Mouse (Mus musculus) lung, postnatal 10 days (tissue): ENCODE results near the gene Mrps10.

Source experiments
- DNase-seq: peaks from one replicate; pipeline ENCODE4 v3.0.0; 2021

Gene Mrps10

DNA sequence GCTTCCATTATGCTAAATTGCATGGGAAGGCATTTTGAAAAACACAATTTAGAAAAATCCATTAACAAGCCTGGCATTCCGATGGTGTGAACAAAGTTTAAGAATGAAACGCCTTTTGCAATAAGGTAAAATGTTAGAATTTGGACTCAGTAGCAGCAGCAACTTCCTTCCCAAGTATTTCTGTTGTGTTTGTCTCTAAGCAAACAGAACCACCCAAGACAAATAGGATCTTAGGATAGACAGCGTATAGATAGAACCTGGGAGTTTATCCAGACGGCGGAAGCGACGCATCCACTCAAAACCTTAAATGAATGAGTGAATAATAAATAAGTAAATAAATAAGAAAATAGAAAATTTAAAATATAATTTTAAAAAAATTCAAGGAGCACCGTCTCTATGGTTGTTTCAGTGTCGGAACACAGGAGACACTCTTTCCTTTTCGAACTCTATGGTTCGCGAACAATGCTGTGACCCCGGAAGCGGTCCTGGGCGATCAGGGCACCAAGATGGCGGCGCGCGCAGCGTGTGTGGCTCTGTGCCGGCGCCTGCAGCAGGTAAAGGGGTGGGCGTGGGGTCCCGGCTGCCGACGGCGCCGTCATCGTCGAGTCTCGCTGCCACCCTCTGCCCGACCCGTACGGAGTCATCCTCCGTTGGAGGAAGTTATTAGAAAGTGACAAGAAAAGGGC lies at the start of gene Mrps10:
TSS of gene Mrps10 (plus strand) at position 487 of the 686 bp plus-strand sequence.
- peak; percentile 93 for DNase-seq

GRCm38 (mm10) chr17:47318972-47319625 lies 49.6 kb upstream of the Mrps10 start:
- DNase-seq, result no peak

GRCm38 (mm10) chr17:47319761-47320160 lies 48.9 kb upstream of the Mrps10 start:
- DNase-seq, result no peak

DNA sequence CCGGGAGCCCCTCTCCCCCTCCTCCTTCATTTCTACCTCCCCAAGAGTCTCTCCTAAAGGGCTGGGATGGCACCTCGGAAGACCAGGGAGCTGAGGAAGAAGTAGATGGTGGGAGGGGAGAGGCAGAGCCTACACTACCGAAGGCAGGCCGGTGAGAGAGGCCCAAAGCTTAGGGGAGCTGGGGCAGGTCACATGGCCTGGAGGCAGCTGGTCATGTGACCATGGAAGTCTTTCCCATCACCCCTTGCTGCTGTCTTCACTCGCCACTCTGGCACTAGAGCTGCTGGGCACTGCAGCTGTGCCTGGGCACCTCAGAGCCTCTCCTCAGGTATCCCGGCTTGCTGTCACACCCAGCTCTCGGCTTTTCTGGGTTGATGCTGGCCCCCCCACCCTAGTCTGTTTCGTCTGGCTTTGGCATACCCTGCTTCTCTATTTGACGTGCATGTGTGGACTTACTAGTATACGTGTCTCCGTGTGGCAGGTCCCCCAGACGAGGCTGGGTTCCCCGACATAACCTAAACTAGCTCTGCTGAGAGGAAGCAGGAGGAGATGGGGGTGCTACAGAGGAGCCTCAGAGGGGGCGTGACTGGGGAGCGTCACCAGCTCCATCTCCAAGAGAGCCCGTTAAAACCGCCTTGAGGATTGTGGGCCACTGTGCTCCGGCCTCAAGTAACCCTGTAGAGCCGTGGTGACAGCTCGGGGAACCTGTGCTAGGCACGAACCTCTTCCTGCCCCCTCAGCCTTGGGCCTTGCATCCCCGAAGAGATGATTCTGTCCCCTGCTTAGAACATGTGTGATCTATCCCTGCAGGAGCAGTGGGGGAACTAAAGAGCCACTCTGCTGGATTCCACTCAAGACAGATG lies 46.3 kb upstream of the Mrps10 start:
- no peak for DNase-seq

GRCm38 (mm10) chr17:47322991-47323295 lies 45.7 kb upstream of the Mrps10 start:
- no peak for DNase-seq

DNA sequence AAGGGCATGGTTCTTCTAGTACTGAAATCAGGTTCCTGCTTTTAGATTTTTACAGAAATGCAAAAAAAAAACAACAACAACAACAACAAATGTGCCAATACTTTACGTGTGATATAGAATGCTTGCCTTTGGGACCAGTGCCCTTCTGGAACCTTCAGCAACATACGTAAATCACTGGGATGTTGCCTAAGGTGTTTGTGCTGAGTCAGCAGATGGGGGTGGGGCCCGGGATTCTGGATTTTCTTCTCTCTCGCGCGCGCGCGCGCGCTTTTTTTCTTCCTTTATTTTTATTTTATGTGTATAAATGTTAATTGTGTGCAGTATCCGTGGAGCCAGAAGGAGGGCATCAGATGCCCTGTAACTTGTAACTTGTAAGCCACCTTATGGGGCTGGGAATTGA lies 41.1 kb upstream of the Mrps10 start:
- DNase-seq, result no peak

GRCm38 (mm10) chr17:47327969-47328368 lies 40.7 kb upstream of the Mrps10 start:
- DNase-seq, result no peak

DNA sequence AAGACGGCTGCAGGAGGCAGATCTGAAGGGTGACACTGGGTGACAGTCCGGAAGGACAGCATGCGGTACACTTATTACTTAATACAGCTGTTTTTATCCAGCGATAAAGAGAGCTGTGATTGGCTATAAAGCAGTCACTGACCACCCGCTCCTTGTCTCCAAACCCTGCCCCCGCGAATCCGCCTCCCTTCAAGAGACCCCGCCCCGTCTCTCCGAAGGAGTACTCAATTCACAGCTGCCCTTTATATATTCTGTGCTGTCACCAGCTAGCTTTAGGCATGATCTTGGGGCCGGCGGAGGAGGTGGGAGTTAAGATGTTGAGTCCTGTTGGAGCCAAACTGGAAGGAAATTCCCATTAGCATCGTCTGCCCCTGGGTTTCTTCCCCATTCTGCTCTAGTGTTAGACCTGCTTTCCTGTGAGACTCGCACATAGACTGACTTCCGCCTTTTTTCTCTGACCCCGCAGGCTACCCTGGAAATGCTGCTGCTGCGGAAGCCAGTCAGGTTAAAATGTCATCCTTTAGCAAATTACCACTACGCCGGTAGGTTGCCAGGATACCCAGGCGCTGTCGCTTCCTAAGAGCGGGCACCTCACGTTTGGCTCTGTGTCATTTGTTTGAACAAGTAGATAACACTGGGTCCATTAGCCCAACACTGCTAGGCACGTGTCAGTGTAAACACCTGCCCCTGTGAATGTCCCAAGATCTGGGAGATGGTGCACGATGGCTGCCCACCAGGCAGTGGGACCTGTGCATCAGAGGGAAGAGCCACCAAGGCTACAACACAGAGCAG lies 39.9 kb upstream of the Mrps10 start:
- DNase-seq, result no peak

- DNase-seq, result no peak
Measured at GRCm38 (mm10) chr17:47330616-47331015, 38.1 kb upstream of the Mrps10 start.

DNA sequence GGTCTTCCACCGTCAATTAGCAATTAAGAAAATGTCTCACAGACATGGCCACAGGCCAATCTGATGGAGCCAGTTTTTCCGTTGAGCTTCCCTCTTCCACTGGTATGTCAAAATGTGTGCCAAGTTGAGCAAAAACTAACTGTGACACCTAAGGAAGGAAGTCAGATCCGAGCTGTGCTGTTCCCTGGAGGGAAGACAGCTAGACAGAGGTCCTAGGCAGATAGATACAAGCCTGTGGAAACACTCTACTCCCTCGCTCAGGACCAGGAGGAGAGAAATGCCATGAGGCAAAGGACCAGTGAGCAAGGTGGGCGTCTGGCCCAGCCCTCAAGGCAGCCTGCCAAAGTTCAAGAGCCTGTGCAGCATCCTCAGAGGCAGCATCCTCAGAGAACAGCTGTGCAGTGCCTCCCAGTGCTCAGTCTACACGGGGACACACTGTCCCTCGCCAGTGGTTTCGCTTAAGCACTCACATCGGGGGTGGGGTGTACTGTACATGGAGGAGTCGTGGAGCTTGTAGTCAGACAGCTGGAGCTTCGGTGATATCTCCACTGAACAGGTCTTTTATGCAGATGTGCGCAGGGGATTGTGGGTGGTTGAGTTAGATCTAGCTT lies 36.6 kb upstream of the Mrps10 start:
- DNase-seq, result peak; percentile 63

- peak; percentile 38 for DNase-seq
Measured at GRCm38 (mm10) chr17:47332664-47333063, 36.0 kb upstream of the Mrps10 start.

GRCm38 (mm10) chr17:47333409-47333808 lies 35.3 kb upstream of the Mrps10 start:
- DNase-seq, result no peak

DNA sequence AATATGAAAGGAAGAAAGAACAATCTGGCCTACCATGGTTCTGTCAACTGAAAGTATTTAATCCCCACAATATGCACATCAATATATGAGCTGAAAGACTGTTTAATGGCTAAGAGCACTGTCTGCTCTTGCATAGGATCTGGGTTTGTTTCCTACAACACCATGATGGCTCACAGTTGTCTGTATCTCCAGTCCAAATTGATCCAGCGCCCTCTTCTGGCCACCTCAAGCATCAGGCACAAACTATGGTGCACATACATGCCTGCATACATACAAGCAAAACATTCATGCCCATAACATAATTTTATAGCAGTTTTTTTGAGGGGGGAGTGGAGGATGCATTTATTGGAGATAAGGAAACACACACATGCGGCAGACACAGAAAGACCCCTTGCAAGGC lies 25.6 kb upstream of the Mrps10 start:
- no peak for DNase-seq

DNA sequence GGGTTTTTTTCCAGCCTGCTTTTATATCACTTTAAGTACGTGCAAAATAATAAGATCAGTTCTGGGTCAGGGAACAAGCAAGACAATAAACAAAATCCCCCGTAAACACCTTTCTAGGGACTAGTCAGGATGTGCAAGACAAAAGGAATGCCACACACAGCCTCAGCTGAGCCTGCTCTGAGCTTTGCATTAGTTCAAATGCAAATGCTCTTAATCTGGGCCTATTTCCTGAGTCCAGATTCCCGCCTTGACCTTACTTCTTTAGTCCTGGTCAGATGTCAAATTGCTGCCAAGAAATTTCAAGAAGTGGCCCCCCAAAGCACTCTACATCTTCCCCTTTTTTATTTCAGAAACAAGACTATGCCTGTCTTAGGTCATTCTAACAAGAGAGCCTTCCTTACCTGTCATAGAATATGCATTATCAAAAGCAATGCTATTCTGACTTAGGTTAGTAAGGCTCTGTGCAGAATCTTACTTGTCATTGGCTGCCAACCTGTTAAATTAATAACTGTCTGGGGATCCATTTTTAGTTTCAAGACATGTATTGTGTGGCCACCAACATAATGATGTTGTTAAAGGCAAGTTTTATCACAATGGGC lies 18.9 kb upstream of the Mrps10 start:
- no peak for DNase-seq

- peak; percentile 57 for DNase-seq
Measured at GRCm38 (mm10) chr17:47359964-47360363, 8.7 kb upstream of the Mrps10 start.

- DNase-seq, result no peak
Measured at GRCm38 (mm10) chr17:47361343-47361742, 7.3 kb upstream of the Mrps10 start.

GRCm38 (mm10) chr17:47369087-47369443 lies 378 bp downstream of the Mrps10 start:
- peak; percentile 23 for DNase-seq

DNA sequence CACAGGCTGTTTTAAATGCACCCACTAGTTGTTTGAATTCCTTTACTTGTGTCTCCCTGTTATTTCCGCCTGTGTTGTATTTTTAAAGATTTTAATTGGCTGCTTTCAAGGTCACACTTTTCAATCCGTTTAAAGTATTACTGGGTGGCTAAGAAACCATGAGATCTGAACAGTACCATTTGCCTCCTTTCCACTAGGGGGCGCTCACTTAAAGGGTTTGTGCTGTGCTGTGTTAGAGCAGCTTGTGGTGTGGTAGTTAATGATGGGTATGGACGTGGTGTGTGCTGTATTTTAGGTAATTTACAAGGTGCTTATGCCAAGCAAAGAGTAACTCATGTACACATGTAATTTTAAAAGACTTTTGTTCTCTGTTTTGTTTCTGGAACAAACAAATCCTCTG lies 2.8 kb downstream of the Mrps10 start:
- peak; percentile 77 for DNase-seq

- no peak for DNase-seq
Measured at GRCm38 (mm10) chr17:47373991-47374390, 5.3 kb downstream of the Mrps10 start.

- no peak for DNase-seq
Measured at GRCm38 (mm10) chr17:47376779-47377280, 8.1 kb downstream of the Mrps10 start.

DNA sequence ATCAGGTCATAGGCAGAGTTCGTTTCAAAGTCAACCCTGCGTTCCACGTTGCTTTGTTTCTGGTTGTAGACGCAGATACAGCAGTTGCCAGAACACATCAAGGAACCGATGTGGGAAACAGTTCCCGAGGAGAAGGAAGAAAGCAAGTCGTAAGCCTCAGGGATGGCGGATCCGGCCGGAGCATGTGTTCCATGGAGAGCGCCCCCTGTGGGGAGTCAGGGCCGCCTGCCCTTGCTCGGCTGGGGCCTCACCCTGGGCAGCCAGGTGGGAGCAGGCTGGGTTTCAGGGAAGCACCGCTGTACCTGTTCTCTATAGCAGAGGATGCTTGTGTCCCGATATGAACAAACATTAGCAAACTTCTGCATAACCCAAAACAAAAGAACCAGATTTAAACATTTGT lies 9.4 kb downstream of the Mrps10 start:
- no peak for DNase-seq

DNA sequence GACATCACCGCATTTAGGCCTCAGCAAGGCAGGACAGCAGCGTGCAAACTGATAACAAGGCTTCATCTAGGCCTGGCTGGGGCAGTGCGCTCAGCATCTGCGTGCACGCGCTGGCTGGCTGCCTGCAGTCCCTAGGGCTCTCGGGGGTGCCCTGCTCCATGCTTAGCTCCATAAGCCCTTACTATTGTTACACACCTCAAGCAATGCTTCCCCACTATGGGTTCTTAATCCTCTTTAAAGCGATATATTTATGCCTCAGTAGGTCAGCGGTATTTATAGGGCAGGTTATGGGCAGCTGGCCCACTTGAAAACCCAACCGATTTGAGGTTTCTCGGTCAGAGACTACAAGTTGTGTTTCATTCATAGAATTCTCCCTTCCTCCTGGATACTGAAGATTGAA lies 13.2 kb downstream of the Mrps10 start:
- DNase-seq, result no peak
